Mouse (Mus musculus): ENCODE data around the gene Gbx1. TPM values are rescaled to one million over a fixed set of nuclear protein-coding genes. Genes with fewer than 3 reads are reported as not detected.

Gene Gbx1
- polyA plus RNA-seq, 1 experiment from 2014 or later = not detected

- POLR2A ChIA-PET = interaction anchor here (1.3 kb wide), 1 partner anchor 37 kb away, joined by 3 read pairs; the partner anchor contains the start of gene Abcf2
- ATAC-seq (no peak), DNase-seq (ENCODE audit: low read depth, low spot score) (no peak)
- in situ Hi-C loops (cut with MboI; ENCODE audit: low pct_unique_long_range_greater_than_20kb) = no loop called here
- H3K27me3 ChIP-seq = peaks cover 3% of the 10 kb centered on the region
- CTCF ChIA-PET = interaction anchor here (1.0 to 2.1 kb wide), 4 partner anchors 10 to 30 kb away, joined by 4 to 10 read pairs (median 6); no protein-coding TSS in a partner anchor
- no peak for TF ChIP-seq CTCF (IDR thresholded peaks at IDR 0.05)
These were observed 13.6 kb upstream of the Gbx1 start, which contains the start of gene Asb10 for GRCm38 (mm10) chr5:24540387-24541143. Gene Asb10, minus strand, starts transcription at chr5:24540978.

GRCm38 (mm10) chr5:24539571-24540296 is 12.7 kb upstream of the Gbx1 start:
- DNase-seq (ENCODE audit: low read depth, low spot score) (no peak), ATAC-seq (no peak)
- H3K27me3 ChIP-seq = peaks cover 3% of the 10 kb centered on the region
- TF ChIP-seq CTCF (IDR thresholded peaks at IDR 0.05) = no peak
- in situ Hi-C loops (cut with MboI; ENCODE audit: low pct_unique_long_range_greater_than_20kb) = no loop called here
- ChIA-PET CTCF (interaction anchor here (2.1 kb wide), 2 partner anchors 9 to 29 kb away, joined by 5 to 10 read pairs; no protein-coding TSS in a partner anchor), POLR2A (interaction anchor here (1.3 kb wide), 1 partner anchor 38 kb away, joined by 3 read pairs; the partner anchor contains the start of gene Abcf2)

DNA sequence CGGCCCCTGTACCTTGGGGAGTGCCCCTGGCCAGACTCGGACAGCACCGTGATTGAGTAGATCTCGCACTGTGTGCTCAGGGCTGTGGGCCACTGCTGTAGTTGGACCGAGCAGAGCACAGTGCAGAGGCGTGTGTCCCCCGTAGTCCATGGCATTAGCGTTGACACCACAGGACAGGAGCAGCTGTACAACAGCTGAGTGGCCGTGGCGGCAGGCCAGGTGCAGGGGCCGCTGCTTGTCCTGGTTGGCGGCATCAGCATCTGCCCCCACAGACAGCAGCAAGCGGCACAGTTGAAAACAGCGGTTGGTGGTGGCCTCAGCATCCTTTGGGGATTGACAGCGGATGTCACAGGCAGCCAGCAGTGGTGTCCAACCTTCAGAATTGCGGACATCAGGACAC is 10.6 kb upstream of the Gbx1 start:
- ChIA-PET CTCF (no interaction called here), POLR2A (interaction anchor here (1.1 kb wide), 1 partner anchor 36 kb away, joined by 3 read pairs; no protein-coding TSS in a partner anchor)
- no peak for ATAC-seq
- TF ChIP-seq CTCF (IDR thresholded peaks at IDR 0.05) = no peak
- DNase-seq (ENCODE audit: low read depth, low spot score) = no peak
- no peaks in the 10 kb centered on the region for H3K27me3 ChIP-seq
- in situ Hi-C loops (cut with MboI; ENCODE audit: low pct_unique_long_range_greater_than_20kb) = no loop called here

GRCm38 (mm10) chr5:24536511-24536910 is 9.5 kb upstream of the Gbx1 start:
- no peak for ATAC-seq
- in situ Hi-C loops (cut with MboI; ENCODE audit: low pct_unique_long_range_greater_than_20kb) = no loop called here
- CTCF ChIA-PET = no interaction called here
- H3K27me3 ChIP-seq = peaks cover 5% of the 10 kb centered on the region
- no peak for TF ChIP-seq CTCF (IDR thresholded peaks at IDR 0.05)
- no peak for DNase-seq (ENCODE audit: low read depth, low spot score)
- POLR2A ChIA-PET = no interaction called here

DNA sequence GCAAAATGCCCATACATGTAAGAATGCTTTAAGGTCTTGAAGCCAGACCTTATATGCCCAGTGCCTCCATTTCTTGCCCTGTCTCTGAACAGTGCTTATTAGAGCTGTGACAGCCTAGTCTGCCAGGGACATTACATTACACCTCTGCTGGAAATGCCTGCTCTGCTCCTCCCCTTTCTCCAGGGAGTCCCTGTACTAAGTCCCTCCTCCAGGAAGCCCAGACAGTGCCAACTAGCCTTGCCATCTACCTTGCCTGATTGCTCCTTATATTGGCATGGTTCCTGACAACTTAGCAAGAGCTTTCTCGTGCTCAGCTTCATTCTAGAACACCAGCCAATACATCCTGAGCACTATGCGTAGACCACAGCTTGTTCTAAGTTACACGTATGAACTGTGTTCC is 8.7 kb upstream of the Gbx1 start:
- POLR2A ChIA-PET = no interaction called here
- in situ Hi-C loops (cut with MboI; ENCODE audit: low pct_unique_long_range_greater_than_20kb) = no loop called here
- H3K27me3 ChIP-seq = peaks cover 8% of the 10 kb centered on the region
- TF ChIP-seq CTCF (IDR thresholded peaks at IDR 0.05) = no peak
- DNase-seq (ENCODE audit: low read depth, low spot score) (no peak), ATAC-seq (no peak)
- CTCF ChIA-PET = interaction anchor here (1.8 kb wide), 1 partner anchor 61 kb away, joined by 5 read pairs; no protein-coding TSS in a partner anchor

GRCm38 (mm10) chr5:24534292-24534691 is 7.3 kb upstream of the Gbx1 start:
- CTCF ChIA-PET = interaction anchor here (1.1 to 1.8 kb wide), 2 partner anchors 17 to 63 kb away, joined by 4 to 5 read pairs; no protein-coding TSS in a partner anchor
- peaks cover 13% of the 10 kb centered on the region for H3K27me3 ChIP-seq
- ATAC-seq (no peak), DNase-seq (ENCODE audit: low read depth, low spot score) (no peak)
- TF ChIP-seq CTCF (IDR thresholded peaks at IDR 0.05) = no peak
- POLR2A ChIA-PET = no interaction called here
- in situ Hi-C loops (cut with MboI; ENCODE audit: low pct_unique_long_range_greater_than_20kb) = no loop called here

- CTCF ChIA-PET = interaction anchor here (1.1 kb wide), 1 partner anchor 16 kb away, joined by 4 read pairs; no protein-coding TSS in a partner anchor
- POLR2A ChIA-PET = no interaction called here
- H3K27me3 ChIP-seq = peaks cover 18% of the 10 kb centered on the region
- no peak for TF ChIP-seq CTCF (IDR thresholded peaks at IDR 0.05)
- in situ Hi-C loops (cut with MboI; ENCODE audit: low pct_unique_long_range_greater_than_20kb) = no loop called here
- no peak for DNase-seq (ENCODE audit: low read depth, low spot score)
- no peak for ATAC-seq
These were observed 6.4 kb upstream of the Gbx1 start for GRCm38 (mm10) chr5:24533391-24533790.

GRCm38 (mm10) chr5:24530042-24530689 is 3.2 kb upstream of the Gbx1 start:
- POLR2A ChIA-PET = interaction anchor here (1.0 kb wide), 1 partner anchor 14 kb away, joined by 3 read pairs; no protein-coding TSS in a partner anchor
- DNase-seq (ENCODE audit: low read depth, low spot score) = peak; percentile 58
- peak; percentile 82 for ATAC-seq
- CTCF ChIA-PET = interaction anchor here (0.7 to 3.4 kb wide), 16 partner anchors 8 to 135 kb away, joined by 3 to 10 read pairs (median 3); partner anchors contain the start of genes 4931409K22Rik and Asb10
- TF ChIP-seq CTCF (IDR thresholded peaks at IDR 0.05) = peak; percentile 100
- peaks cover 40% of the 10 kb centered on the region for H3K27me3 ChIP-seq
- in situ Hi-C loops (cut with MboI; ENCODE audit: low pct_unique_long_range_greater_than_20kb) = no loop called here

GRCm38 (mm10) chr5:24527780-24528179 is 778 bp upstream of the Gbx1 start:
- in situ Hi-C loops (cut with MboI; ENCODE audit: low pct_unique_long_range_greater_than_20kb) = no loop called here
- DNase-seq (ENCODE audit: low read depth, low spot score) (no peak), ATAC-seq (no peak)
- ChIA-PET POLR2A (no interaction called here), CTCF (interaction anchor here (0.8 to 1.6 kb wide), 2 partner anchors 17 to 30 kb away, joined by 3 to 9 read pairs; no protein-coding TSS in a partner anchor)
- peaks cover 55% of the 10 kb centered on the region for H3K27me3 ChIP-seq
- TF ChIP-seq CTCF (IDR thresholded peaks at IDR 0.05) = no peak

DNA sequence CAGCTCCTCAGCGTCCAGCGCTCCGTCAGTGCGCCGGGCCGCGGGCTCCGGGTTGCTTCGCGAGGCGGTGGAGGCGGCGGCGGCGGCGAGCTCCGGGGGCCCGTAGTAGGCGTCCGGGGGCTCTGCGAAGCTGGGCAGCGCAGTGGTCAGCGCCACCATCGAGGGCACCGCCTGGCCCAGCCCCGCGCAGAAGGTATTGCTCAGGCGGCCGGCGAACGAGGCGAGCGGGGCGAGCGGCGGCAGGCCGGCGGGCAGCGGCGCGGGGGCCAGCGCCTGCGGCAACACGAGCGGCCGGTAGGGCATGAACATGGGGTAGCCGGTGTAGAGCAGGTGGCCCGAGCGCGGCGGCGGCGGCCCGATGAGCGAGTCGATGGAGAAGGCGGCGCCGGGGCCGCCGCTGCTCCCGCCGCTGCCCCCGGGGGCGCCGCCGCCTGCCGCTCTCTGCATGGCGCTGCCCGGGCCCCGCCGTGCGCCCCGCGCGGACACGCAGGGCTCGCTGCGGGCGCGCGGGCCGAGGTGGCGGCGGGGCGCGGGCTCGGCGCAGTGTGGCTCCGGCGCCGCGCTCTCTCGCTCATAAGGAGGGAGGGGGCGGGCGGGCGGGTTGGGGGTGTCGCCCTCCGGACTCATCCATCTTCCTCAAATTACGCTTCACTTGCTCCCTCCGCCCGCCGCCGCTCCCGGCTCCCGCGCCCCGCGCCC is 663 bp downstream of the Gbx1 start:
- TF ChIP-seq CTCF (IDR thresholded peaks at IDR 0.05) = no peak
- peaks cover 62% of the 10 kb centered on the region for H3K27me3 ChIP-seq
- in situ Hi-C loops (cut with MboI; ENCODE audit: low pct_unique_long_range_greater_than_20kb) = no loop called here
- ChIA-PET CTCF (no interaction called here), POLR2A (no interaction called here)
- ATAC-seq (no peak), DNase-seq (ENCODE audit: low read depth, low spot score) (no peak)
